ENCODE assay signal across 25 mouse cellular contexts in genomic region chr2:56820551-56820950, GRCm38 (mm10).
"Had no signal": no experiment of that assay in that cellular context is flagged by ENCODE, and none has a peak within 500 bp of the region (broad histone marks: within the 10 kb centered on the region; RNA-seq: fewer than 3 reads in every experiment).

No protein-coding gene starts in this region.

- H3K9ac ChIP-seq: heart, embryonic 13.5 days; heart, embryonic 15.5 days; hindbrain, embryonic 13.5 days; hindbrain, embryonic 15.5 days; kidney, embryonic 15.5 days; limb, embryonic 12.5 days had no signal

- H3K4me2 ChIP-seq: heart, embryonic 13.5 days; heart, embryonic 15.5 days; hindbrain, embryonic 13.5 days; hindbrain, embryonic 15.5 days; kidney, embryonic 15.5 days; limb, embryonic 12.5 days; liver, embryonic 11.5 days had no signal

- H3K4me1 ChIP-seq: heart, embryonic 10.5 days; heart, embryonic 13.5 days; heart, embryonic 15.5 days; hindbrain, embryonic 13.5 days; hindbrain, embryonic 15.5 days; kidney, embryonic 15.5 days; limb, embryonic 10.5 days; limb, embryonic 12.5 days had no signal

- H3K4me3 ChIP-seq: heart, embryonic 10.5 days; heart, embryonic 13.5 days; heart, embryonic 15.5 days; hindbrain, embryonic 13.5 days; hindbrain, embryonic 15.5 days; kidney, embryonic 15.5 days; limb, embryonic 10.5 days; limb, embryonic 12.5 days had no signal

- H3K9me3 ChIP-seq: heart, embryonic 10.5 days; heart, embryonic 13.5 days; heart, embryonic 15.5 days; hindbrain, embryonic 13.5 days; hindbrain, embryonic 15.5 days; kidney, embryonic 15.5 days; limb, embryonic 10.5 days; limb, embryonic 12.5 days had no signal

- DNase-seq: gastrocnemius, postnatal 14 days; gastrocnemius, postnatal 36 days; heart, adult 18-20 months; heart, postnatal 14 days; heart, postnatal 36 days; kidney, adult 11 months; kidney, adult 2 months; kidney, adult 9 months; kidney, postnatal 14 days; kidney, postnatal 36 days; layer of hippocampus, adult 9-11 months; layer of hippocampus, postnatal 36 days; liver had no signal

- ATAC-seq: hindbrain, postnatal 0 days; intestine, embryonic 16.5 days had no signal

- H3K36me3 ChIP-seq: heart, embryonic 10.5 days; heart, embryonic 13.5 days; heart, embryonic 15.5 days; hindbrain, embryonic 13.5 days; hindbrain, embryonic 15.5 days; kidney, embryonic 15.5 days; limb, embryonic 10.5 days; limb, embryonic 12.5 days had no signal

- H3K27me3 ChIP-seq: heart, embryonic 13.5 days; heart, embryonic 15.5 days; hindbrain, embryonic 13.5 days; hindbrain, embryonic 15.5 days; kidney, embryonic 15.5 days; limb, embryonic 12.5 days had no signal

- H3K27ac ChIP-seq: heart, embryonic 10.5 days; heart, embryonic 13.5 days; heart, embryonic 15.5 days; hindbrain, embryonic 13.5 days; hindbrain, embryonic 15.5 days; hindbrain, postnatal 0 days; kidney, embryonic 15.5 days; kidney, postnatal 0 days; limb, embryonic 10.5 days; limb, embryonic 12.5 days had no signal
